Mouse (Mus musculus) yolk sac, embryonic 10.5 days (tissue): ENCODE data around the gene Tmem108.

Source experiments
- DNase-seq: peaks from one replicate; pipeline ENCODE4 v3.0.0-alpha.2; 2017; ENCODE audit warnings: low spot score

Tmem108 gene

DNA sequence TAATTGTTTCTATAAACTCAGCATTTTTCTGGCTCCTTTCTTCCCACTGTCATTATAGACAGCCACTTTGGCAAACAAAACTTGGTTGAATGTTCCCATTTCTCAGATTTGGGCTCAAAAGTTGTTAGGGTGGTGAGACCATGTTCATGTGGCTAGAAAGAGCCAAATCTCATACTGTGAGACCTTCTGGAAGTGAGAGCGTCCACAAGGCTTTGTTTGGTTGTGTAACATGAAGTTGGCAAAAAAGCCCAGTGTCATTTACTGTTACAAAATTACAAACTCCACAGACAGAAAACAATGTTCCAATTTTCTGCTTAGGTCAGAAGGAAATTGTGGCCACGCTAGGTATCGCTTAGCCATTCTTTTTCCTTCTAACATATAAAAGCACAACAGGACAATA lies 213.0 kb downstream of the Tmem108 start:
- no peak for DNase-seq

DNA sequence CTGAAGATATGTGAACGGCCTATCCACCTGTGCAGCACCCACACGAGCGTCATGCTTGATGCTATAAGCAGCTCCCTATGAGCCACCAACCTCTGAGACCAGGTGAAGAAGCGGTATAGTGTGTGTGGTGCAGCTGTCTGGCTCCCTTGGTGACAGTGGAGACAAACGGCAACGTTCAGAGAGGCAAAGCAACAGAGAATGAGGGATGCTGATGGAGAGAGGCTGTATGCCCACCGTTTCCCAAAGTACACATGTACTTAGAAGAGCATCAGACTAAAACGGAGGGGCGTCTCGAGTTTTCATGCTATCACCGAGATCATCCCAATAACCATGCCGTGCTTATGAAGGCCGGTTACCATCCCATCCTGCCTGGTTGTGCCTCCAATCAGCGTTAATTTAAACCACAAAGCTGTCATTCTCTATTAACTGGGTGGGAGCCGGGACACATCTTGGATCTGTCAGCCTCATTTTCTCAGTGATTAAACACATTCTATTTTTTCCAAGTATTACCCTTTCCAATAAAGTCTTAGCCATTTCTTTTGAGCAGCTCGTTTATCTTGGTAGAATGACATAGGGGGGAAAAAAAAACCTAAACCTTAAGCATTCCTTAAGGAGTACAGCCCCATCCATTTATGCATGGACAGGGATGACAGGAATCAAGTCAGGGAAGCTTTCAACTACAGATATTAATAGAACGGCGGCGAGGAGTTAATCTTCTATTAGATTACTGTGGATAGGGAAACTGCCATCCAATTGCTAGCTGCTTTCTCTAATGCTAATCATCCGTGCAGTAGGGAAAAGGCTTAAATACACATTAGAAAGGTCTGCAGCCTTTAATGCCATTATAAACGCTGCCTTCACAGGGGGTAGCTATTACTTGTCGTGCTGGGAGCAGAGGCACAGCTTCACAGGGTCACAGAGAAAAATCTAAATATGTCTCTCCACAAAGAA lies 214.7 kb downstream of the Tmem108 start:
- no peak for DNase-seq

DNA sequence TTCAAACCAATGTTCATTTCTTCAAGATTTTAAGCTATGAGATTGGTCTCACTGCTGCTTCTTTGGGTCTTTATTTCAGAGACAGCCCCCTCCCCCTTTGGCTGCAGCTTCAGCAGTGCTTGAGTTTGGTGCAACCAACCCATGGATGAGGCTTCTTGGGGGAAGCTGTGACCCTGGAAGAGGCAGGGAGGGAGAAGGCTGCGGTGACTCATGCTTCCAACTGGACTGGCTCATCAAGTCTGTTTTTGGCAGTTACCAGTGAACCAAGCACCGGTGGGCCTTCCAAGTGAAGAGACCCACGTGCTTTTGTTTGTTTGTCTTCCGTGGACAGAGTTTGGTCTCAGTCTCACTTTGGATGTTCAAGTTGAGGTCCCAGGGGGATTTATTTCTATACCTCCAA lies 215.9 kb downstream of the Tmem108 start:
- no peak for DNase-seq

DNA sequence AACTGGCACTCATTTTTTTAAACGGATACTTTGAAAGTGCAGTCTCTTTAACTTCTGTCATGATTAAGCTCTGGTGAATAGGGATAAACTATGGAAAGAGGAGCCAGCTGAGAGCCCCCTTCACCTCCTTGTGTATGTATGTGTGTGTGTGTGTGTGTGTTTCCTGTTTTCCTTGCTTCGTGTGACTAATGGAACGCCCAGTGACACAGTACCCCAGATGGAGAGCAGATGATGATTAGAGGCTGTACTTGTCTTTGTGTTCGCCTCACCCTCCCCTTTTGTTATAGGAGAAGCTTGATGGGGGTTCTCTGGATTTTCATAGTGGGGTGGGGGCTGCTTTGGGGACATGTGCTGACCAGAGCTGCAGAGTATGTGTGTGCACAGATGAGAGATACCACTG lies 216.4 kb downstream of the Tmem108 start:
- DNase-seq: no peak

DNA sequence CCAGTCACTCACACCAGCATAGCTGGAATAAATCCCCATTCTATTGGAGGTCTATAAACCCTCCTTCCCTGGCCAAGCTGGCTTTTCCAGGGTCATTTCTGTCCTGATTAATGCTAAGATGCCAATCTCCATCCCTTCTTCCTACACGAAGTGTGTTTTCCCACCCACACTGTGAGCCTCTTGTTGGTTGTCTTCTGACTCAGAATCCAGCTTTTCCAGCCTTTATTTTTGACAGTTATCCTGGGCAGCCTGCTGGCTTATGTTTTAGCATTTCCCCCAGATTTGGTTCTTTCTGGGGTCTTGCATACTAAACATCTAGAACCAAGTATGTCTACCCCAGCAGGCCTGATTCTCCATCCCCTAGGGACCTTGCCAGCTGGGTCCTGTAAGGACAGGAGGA lies 217.0 kb downstream of the Tmem108 start:
- DNase-seq: no peak

DNA sequence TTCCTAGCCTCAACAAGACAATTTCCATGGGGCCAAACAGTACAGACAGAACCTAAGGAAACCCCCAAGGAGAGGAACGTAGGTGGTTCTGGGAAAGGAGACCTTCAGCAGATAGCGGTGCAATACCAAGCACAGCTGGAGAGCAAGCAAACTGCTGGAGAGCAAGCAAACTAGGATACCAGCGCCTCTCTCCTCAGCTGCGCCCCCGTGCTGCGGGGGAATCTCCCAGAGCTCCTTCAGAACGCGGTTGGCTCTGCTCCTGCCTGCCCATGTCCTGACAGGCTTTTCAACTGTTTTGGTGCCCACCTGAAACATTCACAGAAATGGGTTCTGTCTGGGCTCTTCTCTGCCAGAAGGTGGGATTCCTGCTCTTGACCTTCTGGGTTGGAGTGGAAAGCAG lies 221.1 kb downstream of the Tmem108 start:
- DNase-seq: no peak

DNA sequence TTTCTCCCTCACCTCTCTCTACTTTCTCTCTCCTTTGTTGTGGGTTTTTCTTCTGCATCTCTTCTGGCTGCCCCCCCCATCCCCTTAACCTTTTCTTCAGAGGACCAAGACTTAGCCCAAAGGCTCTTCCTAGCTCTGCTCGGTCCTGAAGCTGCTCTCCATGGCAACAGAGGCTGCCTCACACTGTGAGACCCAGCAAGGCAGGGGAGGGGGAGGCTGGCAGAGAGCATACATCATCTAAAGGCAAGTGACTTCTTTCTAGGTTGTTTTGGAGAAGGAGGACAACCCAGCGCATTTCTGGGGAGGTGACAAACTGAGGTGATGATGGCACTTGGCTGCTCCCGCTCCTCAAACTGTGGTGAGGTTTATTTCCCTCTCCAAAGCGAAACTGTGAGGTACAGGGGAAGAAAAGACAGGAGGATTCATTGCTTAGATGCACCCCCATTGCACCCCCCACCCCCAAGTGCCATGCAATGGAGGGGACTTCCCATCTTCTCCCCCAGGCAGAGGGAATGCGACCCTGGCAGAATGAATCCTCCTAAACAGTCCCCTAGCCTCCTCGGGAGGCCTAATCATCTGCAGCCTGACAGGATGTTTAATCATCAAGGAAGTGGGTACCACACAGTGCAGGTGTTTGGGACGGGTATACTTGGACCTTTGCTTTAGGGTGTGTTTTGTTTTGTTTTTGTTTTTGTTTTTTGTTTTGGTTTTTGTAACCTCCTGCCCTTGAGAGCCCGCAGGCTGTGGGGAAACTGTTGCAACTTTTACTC lies 223.4 kb downstream of the Tmem108 start:
- no peak for DNase-seq

DNA sequence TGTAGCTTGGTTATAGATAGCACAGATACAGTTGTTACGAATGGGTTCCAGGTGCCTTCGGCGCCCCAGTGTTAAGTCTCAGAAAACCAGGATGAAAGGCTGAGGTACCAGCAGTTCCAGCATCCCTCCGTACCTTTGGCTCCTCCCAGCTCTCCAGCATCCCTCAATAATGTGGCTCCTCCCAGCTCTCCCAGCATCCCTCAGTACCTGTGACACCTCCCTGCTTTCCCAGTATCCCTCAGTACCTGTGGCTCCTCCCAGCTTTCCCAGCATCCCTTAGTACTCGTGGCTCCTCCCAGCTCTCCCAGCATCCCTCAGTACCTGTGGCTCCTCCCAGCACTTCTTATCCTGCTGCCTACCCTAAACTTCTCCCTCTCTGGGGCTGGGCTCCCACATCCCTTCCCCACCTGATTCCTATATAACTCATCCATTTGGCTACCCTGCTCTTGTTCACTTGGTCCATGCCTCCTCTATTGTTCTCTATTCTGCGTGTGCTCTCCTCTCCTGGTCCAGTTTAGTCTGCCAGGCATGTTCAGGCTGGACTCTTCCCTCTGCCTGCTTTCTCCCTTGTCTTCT lies 225.5 kb downstream of the Tmem108 start:
- no peak for DNase-seq

DNA sequence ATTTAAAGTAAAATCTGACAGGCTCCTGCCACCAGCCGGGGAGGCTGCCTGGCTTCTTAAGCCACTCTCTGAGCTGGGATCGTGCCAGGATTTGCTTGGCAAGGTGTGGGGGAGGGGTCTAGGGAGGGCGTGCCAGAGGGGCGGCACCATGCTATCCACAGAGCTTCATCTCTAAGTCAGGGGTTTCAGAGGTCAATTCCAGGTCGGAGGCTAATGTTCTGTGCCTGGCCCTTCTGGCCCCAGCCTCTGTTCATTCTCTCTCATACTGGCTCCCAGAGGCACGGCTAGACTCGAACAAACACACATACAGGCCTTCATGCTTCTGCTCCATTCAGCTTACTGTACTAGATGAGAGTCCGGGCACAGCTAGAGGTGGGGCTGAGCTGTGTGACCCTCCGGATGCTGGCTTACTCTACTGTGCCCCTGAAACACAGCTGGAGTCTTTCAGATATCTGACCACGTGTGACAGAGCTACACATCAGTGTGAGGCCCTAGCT lies 236.5 kb downstream of the Tmem108 start:
- DNase-seq: peak; percentile 56

DNA sequence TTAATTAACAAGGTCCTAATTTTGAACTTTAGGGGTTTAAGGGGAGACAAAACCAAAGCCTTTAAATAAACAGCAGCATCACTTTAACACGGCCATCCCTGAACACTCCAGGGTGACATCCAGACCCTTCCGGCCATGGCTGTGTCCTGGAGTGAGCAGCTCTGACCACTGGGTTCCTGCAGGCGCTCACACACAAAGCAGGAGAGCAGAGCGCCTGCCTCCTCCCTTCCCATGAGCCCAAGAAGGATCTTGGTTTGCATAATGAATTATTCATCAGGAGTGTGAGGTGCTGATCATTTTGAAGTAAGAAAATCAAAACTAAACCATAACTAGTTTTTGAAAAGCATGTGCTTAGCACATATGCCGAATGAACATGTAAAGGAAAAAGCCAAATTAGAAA lies 237.0 kb downstream of the Tmem108 start:
- DNase-seq: no peak

DNA sequence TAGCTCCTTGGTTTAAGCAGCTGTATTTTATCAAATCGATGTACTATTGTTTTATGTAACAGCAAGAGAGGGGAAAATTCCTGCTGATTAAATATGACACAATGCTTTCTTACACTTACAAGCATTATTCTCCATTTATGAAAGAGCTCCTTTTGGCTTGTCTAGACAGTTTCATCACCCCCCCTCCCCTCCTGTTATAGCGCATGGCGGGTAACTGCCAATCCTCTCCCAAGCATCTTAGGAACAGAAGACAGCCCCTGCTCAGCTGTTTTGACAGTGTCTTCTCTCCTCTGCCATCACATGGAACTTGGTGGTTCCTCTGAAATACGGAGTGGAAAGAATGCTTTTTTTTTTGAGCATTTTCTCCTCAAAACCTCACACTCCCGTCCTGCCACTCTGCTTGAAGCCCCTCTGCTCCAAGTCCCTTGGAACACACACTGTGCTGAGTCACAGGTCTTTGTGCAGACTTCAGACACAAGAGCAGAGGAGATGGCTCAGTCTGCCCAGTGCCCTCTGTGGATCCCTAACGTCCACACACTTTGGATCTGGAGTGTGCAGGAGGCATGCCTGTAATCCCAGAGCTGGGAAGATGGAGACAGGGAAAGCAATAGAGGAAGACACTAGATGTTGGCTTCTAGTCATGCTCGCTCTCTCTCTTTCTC lies 237.8 kb downstream of the Tmem108 start:
- DNase-seq: no peak

DNA sequence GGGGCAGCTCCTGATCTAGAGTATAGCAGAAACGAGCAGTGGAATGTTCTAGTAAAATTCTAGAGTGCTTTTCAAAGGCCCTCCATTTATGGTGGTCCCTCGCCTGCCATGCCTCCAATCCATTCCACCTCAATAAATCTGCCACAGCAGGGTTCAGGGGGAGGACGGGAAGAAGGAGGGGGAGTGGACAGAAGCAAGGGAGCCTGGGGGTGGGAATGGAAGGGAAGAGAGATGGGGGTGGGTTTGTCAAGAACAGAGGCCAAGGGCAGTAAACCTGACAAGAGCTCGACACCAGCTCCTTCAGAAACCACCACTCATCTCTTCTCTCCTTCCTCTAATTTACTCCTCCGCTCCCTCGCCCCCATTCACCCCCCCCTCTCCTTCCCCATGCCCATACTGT lies 238.6 kb downstream of the Tmem108 start:
- peak; percentile 19 for DNase-seq

DNA sequence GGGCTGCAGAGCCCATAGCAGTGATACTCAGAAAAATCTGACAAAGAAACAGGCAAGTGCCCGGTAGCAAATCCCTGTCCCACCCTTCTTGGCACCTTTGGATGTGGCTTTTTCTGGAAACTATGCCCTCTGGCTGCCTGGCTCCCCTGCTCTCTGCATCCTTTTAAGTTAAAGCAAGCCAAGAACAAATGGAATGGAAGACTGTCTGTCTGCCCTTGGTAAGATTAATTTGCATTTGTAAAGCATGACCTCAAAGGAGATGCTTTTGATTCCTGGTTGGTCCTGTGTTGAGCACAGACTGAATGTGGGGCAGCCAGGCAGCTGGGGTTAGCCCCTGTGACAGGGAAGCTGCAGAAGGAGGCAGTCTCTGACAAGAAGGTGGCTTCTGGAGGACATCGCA lies 247.8 kb downstream of the Tmem108 start:
- no peak for DNase-seq

DNA sequence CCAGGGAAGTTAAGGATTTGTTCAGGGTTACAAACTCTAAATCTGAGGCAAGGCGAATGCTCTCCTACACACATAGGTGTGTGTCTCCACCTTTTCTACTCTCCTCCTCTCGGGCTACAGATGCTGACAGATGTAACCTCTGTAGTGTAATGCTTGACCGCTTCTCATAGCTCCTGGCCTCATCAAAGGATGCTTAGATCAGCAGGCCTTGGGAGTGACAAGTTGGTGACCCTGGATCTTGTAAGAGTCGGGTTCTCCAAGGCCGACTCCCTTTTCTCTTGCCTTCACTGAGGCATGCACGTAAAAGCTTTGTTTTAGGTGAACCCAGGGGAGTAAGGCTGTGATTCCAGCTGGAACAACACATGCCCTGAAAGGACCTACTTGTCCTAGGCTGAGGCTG lies 249.4 kb downstream of the Tmem108 start:
- no peak for DNase-seq

DNA sequence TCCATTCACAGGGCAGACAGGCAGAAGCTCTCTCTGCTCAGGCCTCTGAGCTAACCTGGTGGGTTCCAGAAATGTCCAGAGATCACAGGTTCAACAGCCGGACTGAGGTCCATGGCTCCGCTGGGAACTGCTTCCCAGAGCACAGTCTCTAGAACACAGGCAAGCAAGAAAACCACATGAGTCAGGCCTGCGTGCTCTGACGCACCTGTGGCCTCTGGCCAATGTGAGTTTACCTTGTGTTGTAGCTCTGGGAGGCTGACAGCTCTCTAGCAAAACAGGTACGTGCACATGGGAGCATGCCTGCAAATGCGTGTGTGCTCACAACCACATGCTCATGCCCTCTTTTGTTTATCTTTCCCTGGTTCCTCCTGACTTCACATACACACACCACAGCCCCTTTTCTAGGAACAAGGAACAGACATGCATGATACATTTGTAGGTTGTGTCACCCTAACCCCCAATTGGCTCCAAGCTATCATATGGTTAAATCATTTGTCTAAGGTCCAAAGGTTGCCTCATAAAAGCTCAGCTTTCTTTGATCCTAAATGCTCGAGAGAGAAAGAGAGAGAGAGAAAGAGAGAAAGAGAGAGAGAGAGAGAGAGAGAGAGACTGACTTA lies 254.6 kb downstream of the Tmem108 start:
- DNase-seq: peak; percentile 43

DNA sequence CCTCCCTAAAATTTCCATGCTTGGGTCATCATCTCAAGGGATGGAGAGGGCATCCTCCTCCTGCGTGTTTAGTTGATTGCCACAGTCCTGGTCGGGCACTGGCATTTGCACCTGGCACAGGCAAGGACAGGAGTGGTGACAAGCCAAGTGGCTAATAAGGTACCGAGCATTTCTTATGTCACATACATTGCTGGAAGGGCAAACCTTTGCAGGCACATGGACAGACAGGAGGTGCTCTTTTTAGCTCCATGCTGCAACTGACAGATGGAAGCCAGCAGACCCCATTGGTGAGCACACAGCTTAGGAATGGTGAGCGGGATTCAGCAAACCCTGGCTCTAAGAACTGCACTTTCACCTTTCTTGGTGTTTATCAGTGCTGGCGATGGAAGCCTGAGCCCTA lies 256.6 kb downstream of the Tmem108 start:
- no peak for DNase-seq

DNA sequence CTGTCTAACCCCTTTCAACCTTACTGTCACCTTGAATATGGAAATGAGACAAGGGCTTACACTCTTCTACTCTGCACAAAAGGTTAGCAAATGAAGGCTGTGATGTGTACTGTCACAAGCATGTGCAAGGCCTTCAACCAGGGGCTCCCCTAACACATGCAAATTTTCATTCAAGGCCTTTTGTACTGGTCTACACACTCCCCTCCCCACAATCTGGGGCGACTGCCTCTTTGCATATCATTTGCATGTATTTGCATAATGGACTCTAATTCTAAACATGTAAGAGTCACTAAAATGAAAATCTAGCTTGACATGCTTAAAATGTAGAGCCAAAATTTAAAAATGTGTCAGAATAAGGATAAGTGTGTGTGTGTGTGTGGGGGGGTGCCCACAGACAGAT lies 257.0 kb downstream of the Tmem108 start:
- DNase-seq: no peak

DNA sequence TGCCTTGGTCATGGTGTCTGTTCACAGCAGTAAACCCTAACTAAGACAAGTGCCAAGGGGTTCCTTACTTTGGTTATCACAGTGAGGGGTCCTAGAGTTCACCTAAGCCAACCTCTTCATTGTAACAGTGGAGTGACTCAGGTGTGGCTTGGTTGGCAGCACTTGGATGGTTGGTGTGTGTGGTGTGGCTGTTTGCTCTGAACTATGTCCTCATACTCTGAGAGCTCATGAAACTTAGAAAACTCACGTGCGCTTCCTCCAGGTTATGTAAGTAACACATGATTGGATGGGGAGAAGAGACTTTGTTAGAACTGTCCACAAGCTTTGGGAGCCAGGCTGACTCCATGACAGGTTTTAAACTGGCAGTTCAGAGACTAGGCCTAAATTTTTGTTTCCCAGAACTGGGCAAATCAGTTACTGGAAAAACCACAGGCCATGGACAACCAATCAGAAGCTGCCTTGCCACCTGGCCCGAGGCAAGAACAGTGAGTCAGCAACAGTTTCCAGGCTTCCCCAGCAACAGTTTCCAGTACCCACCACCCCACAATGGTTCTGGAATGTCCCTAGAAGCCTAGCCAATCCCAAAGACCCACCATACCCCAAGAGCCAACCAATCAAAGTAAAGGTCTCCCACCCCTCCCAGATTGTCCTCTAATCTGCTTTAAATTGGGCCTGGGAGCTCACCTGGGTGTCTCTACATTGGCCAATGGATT lies 257.9 kb downstream of the Tmem108 start:
- no peak for DNase-seq

DNA sequence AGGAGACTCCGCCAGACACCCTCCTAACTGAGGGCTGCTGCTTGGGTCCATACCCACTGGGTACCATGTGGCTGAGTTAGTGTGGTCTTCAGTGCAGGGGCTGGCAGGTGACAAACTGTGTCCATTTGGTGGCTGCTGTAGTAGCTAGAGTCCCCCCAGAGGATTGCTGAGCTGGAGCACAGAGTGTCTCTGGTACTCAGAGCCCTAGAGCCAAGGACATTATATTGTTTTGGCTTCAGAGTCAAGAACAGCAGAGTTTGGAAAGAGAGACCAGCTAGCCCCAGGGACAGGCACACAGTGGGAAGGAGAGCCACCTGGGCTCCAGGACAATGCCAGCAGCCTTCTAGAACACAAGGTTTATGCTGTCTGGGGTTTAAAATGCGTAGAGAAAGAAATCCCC lies 259.0 kb downstream of the Tmem108 start:
- no peak for DNase-seq

DNA sequence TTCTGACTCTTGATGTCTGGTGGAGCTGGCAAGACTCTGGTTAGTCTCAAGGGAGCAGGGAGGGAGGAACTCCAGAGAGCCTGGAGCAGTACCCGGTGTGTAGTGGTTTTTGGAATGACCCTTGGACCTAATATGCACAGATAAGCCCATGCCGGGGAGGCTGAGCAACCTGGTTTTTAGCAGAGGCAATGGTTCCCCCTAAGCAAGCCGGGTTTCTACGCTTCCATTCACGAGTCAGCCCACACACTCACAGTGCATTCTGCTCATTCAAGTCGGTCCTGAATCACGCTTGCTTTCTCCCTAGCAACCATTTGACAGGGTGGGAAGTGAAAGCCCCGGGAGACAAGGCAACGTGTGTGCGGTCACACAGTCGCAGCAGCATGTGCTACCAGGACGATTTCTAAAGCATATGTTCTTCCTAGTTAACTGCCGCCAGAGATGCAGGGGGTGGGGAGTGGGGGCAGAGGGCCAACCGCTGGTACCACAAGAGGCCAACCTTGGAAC lies 259.7 kb downstream of the Tmem108 start:
- peak; percentile 37 for DNase-seq

DNA sequence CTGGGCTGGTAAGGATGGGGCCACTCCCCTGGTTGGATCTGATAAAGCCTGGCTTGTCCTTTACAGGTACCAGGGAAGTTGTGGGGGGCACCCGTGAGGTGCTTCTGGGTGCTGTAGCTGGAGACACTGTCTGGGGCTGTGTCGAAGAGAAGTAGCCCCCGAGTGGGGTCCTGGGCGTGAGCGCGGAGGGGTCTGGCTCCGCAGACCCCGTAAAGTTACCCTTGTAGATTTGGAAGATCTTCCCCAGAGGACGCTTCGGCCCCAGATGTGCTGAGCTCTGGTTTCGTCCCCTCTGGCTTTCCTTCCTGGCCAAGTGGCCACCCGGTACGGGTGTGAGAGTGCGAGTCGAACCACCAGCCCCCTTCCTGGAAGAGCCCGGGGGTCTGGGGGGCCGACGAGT lies 262.3 kb downstream of the Tmem108 start:
- DNase-seq: no peak
